Mouse (Mus musculus): ENCODE results near the gene Dcaf12.

- TF ChIP-seq POLR2A (IDR thresholded peaks at IDR 0.05; ENCODE audit: low read depth, low read length) (no peak), CTCF (IDR thresholded peaks at IDR 0.05; ENCODE audit: borderline replicate concordance, insufficient read depth, low read length) (no peak)
Observed at GRCm38 (mm10) chr4:41298976-41299375, 15.7 kb downstream of the Dcaf12 start.
